Mouse (Mus musculus) bone marrow macrophage, adult 2 months (primary cell): ENCODE measurements around the gene Gm14226.

Experiments used
- CTCF ChIP-seq: IDR thresholded peaks from 2 replicates; pipeline ENCODE4 v1.5.1; 2012; ENCODE audit warnings: low read depth, mild to moderate bottlenecking, low read length, moderate library complexity
- POLR2A ChIP-seq: IDR thresholded peaks from 2 replicates; pipeline ENCODE4 v1.6.1; 2012; ENCODE audit warnings: mild to moderate bottlenecking, low read depth, low read length, borderline replicate concordance

GRCm38 (mm10) chr2:154992083-154992482, 26.0 kb upstream of the Gm14226 start:
- TF ChIP-seq CTCF (no peak), POLR2A (no peak)
